Mouse (Mus musculus): Measurements from ENCODE around the gene Mnd1.

Mnd1 gene

GRCm38 (mm10) chr3:84157559-84158350 is 2.2 kb upstream of the Mnd1 start:
- WGBS: 72% methylated on average over 4 of the region's 4 CpGs

DNA sequence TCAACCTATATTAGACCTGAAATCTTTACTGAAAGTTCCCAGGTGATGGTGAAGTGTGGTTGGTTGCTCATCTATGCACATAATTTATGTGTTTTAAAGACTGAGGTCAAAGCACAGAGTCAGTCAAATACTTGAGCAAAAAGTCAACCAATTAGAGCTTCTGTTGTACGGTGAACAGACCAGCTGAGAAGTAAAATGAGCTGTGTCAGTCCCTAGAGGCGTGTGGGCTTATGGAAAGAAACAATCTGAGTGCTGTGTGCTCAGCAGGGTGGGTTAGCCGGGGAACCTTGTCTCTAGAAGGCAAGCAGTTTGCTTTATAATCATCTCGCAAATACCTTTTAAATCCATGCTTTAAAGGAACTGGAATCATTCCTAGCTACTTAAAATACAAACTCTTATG is 1.4 kb upstream of the Mnd1 start:
- WGBS: 26% methylated on average over 4 of the region's 4 CpGs

DNA sequence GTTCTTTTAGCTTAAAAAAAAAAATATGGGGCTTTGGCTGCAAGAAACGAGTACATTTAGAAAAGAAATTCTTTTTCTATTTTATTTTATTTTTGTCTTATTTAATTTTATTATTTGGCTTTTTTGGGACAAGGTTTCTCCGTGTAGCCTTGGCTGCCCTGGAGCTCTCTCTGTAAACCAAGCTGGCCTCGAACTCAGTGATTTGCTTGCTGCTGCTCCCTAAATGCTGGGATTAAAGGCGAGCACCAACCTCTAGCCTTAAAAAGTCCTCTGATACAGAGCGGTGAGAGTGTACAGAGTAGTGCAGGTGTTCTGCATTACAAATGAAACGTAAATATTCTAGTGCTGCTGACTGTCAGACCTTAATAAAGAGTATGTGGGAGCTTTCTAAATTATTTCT is 519 bp upstream of the Mnd1 start:
- WGBS: 37% methylated on average over 6 of the region's 6 CpGs

DNA sequence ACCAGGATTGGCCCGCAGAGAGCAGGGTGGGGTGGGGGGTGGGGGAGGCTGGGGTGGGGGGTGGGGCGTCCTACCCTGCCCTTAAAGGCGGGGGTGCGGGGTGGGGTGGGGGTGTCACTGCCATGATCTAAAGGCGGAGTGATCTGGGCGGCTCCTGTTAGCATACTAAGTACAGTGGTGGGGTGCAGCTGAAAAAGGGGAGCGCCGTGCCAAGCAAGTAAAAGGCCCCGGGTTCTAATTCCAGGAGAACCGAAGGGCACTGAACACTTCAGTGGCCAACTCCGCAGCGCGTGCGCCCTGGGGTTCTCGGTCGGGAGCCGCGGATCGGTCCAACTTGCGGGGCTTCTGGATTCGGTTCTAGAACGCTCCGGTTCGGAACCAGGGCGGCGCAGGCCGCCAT is 440 bp downstream of the Mnd1 start:
- WGBS: under 1% methylated on average over 26 of the region's 27 CpGs

DNA sequence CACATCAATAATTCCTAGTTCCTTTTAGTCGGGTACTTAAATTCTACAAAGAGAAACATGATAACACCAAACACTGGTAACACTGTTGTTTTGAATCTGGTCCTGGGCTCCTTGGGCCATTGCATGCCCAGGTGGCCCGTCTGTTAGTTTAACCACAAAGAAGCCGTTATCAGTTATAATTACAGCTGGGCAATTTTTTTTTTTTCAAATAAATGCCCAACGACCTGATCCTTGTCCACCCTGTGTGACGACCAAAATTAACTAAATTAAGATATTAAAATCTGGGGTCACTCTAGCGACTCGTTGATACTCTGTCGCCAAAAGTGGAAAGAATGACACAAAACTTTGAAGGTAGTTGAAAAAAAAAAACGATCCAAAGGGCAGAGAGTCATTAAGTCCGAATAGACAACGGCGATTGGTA is 855 bp downstream of the Mnd1 start:
- 30% methylated on average over 12 of the region's 12 CpGs for WGBS

DNA sequence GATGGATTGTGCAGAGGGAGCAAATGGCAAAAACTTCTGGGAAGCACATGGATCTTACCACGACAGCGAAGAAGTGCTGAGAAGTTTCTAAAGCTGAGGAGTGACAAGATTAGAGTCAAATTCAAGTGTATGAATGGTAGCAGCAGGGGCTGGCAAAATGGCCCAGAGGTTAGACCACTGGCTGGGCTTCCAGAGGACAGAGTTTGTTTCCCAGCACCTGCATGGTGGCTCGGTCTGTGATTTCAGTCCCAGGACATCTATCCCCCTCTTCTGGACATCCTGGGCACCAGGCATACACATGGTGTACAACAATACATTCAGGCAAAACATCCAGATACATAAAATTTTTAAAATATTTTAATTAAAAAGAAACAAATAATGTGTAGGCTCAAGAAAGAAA is 5.8 kb downstream of the Mnd1 start:
- 99% methylated on average over 3 of the region's 3 CpGs for WGBS

DNA sequence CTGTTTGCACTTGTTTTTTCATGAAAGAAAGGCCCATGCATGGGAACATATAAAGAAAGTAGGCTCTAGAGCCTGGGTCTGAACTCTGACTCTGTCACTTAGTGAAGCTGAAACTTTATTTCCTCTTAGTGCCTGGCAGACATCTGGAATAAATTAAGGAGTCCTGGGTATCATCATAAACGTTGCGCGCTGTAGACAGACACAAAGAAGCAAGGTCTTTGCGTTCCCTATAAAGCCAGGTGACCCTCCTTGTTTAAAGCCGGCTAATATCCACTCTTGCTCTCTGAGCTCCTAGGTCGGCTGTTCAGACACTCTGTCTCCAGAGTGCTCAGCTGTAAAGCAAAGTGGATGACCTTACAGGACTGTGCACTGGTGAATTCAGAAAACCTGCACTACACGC is 14.6 kb downstream of the Mnd1 start:
- 87% methylated on average over 7 of the region's 7 CpGs for WGBS

DNA sequence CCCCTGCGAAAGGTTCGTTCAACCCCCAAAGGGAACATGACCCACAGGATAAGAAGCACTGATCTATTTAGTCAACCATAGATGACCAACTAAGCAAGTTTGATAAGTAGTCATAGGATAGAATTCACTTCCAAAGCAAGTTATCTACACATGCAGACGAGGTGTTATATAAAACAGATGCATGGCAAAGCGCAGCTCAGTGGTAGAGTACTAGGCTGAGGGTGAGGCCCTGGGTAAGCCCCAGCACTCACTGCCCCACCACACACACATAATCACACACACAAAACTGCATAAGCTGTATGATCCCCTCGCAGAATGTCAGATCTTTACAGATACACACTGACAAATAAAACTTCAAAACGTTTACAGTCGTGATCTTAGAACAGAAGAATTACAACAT is 19.1 kb downstream of the Mnd1 start:
- WGBS: 90% methylated on average over 7 of the region's 7 CpGs

DNA sequence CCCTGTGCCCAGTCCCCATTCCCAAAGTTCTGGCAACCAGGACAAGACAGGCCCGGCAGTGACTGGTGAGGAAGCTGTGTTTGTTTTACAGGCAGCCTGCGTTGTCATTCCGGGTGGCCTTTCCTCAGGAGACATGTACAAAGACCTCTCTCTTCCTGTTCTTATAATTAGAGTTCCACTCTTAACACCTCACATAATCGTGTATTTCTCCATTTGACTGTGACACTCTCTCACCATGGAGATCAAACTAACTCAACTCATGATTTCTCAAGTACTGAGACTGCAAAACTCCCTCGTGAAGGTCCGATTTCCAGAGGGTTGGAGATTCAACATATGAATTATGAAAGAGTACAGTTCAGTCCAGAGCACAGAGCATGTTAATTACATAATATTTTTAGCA is 19.7 kb downstream of the Mnd1 start:
- WGBS: 68% methylated on average over 6 of the region's 6 CpGs

- 35% methylated on average over 9 of the region's 9 CpGs for WGBS
Observed at GRCm38 (mm10) chr3:84135387-84135786, 20.2 kb downstream of the Mnd1 start.

DNA sequence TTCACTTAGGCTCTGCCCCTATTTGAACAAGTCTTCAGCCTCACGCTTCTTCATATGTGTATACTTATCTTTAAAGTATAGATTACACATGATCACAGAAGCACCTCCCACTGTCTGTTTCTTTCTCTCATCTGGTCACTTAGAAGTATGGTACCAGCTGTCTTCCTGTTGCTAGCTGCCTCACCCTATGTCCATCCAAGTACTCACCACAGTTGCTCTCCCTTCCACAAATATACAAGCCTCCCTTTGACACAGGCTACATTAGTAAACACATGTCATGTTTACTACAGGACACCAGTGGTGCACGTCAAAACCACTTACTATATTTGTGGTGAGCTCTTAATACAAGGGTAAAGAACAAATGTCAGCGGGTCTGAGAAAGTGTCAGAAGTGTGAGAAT is 24.2 kb downstream of the Mnd1 start:
- WGBS: 96% methylated on average over 3 of the region's 3 CpGs

DNA sequence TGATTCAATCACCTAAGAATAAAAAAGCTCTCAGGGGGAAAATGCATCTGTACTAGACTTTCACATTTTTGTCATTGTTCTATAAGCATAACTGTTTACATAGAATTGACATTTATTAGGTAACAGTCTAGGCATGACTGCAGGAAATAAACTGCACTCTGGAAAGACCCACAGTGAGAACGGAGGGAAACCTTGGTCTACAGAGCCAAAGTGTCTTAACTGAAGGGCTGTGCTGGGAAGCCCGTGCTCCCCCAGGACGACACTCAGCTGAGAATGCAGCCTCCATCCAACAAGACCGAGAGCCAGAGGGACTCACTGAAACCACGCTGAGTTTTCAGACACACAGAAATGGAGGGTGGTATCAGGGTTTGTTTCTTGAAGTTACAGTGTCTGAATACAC is 24.8 kb downstream of the Mnd1 start:
- WGBS: 73% methylated on average over 5 of the region's 5 CpGs

- WGBS: 79% methylated on average over 11 of the region's 11 CpGs
Observed at GRCm38 (mm10) chr3:84128871-84129870, 26.4 kb downstream of the Mnd1 start.

DNA sequence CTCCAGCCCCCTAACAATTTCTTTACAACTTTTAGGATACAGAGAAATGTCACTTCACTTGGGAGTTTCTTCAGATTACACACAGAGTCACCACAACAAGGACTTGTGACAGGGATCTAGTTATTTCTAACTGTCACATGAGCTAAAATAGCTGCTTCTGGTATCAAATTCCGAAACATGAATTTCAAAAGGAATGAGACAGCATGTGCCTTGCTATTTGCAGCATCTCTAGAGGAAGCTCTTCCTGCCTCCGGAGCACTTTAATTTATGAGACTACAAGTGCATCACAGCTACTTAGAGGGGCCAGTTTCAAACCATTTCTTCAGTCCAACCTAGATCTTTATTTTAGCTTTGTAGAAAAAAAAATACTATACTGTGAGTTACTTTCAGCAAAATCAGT is 28.2 kb downstream of the Mnd1 start:
- whole genome bisulfite sequencing: 45% methylated on average over 2 of the region's 2 CpGs

- 89% methylated on average over 3 of the region's 3 CpGs for WGBS
Observed at GRCm38 (mm10) chr3:84126721-84127120, 28.9 kb downstream of the Mnd1 start.

DNA sequence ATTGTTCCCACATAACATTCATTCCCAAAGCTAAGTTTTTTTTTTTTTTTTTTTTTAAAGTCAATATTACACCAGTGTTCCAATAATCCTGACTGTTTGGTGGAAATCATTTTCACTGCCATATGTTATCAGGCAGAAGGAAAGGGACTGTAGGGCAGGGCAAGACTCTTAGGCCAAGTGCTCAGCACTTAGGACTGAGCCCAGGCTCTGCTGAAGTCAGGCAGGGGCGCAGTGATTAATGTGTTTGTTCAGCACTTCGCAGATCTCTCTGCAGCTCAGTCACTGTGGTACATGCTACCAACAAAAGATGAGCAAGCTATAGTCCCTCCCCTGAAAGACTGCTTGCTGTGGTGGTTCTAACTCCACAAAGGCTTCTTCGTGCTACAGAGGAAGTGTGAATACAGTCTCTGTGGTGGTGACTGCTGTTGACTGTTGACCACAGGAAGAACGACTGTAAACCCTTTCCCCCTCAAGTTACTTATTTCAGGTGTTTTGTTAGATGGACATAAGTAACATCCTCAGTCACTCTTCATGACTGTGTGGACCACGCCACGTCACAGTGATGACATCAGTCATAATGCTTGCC is 29.8 kb downstream of the Mnd1 start:
- 77% methylated on average over 6 of the region's 6 CpGs for WGBS

DNA sequence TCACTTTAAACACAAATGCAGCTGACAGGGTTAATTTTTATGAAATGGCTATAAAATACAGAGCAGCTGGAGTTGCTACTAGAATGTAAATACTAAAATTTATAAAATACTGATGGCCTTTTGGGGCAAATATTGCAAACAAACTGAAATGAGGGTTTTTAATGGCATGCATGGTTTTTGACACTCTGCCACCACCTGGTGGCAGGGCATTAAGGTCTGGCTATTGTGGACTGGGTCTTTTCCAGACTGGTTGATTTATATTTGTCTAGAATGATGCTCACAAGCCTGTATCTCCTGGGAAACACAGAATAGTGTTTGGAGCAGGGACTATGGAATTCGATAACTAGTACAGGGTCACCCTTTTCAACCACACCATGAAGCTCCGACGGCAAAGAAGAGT is 32.1 kb downstream of the Mnd1 start:
- WGBS: 72% methylated on average over 3 of the region's 3 CpGs

GRCm38 (mm10) chr3:84118718-84119117 is 36.9 kb downstream of the Mnd1 start:
- WGBS: 71% methylated on average over 7 of the region's 7 CpGs

- WGBS: 81% methylated on average over 7 of the region's 7 CpGs
Observed at GRCm38 (mm10) chr3:84118178-84118577, 37.4 kb downstream of the Mnd1 start.

DNA sequence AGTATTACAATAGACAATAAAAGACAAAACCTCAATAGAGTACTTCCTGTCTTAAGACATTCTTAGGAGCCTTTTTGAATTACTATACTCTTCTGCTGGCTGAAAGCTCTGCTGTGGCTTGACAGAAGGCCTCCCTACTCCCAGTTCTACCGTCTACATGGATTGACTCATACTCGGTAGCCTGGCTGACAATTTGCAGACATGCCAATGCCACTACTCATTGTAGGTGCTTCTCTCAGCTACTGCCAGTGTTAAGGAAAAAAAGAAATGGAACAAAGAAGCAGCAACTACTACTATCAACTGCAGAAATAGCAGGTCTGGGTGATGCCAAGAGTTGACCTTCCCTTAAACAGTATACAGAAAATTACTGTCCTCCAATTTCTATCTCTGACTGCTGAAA is 47.0 kb downstream of the Mnd1 start:
- 60% methylated on average over 2 of the region's 2 CpGs for WGBS

GRCm38 (mm10) chr3:84106106-84106505 is 49.5 kb downstream of the Mnd1 start:
- 71% methylated on average over 2 of the region's 2 CpGs for WGBS

DNA sequence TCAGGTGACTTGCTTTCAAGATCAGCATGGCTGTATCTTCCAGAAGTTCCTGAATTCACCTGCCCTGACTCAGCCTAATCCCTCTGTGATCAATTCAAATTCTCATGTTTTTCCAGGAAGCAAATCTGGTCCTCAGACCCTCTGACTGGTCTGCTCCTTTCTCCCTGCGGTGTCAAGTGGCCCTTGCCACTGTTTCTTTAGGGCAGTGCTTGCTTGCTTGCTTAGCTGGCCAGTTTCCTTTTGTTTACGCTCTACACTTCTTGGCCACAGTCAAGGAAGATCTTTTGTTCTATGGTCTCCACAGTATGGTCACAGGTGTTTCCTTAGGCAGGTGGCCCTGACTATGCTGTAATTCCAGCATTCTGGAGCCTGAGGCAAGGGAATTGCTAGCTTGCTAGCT is 52.0 kb downstream of the Mnd1 start:
- WGBS: 78% methylated on average over 2 of the region's 2 CpGs
